Mouse (Mus musculus) G1E-ER4 (cell line): Measurements from ENCODE around the gene Zfhx3. TPM values are rescaled to one million over a fixed set of nuclear protein-coding genes. Genes with fewer than 3 reads are reported as not detected.

ENCODE experiments used
- GATA1 ChIP-seq: IDR thresholded peaks from one replicate; pipeline ENCODE4 v1.8.0; 2012; ENCODE audit warnings: low read length, inconsistent platforms
- polyA plus RNA-seq: library from polyadenylated mRNA; stranded (reverse); fragments of >175 nt; gene quantifications from 2 replicates; pipeline ENCODE4 v1.2.3, GENCODE M21; 2012

Gene Zfhx3
- polyA plus RNA-seq, 1 experiment = not detected

DNA sequence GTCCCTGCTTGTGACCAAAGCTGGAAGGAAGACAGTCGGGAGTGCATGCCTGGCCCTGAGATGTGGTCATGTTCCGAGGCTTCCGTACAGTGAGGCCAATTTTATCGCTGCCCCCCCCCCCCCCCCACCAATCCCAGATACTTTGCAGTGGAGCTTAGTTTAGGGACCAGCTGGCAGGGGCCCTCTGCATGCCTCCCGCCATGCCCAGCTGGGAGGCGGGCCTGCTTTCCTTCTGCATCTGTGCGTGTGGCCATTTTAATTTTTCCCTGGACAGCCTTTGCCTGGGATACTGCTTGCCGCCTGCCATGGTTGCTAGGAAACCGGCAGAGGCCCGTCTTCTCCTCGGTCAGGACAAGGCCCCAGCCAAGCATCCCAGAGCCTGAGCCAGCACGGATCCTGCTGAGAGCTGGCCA, 886.9 kb downstream of the Zfhx3 start:
- TF ChIP-seq GATA1 = no peak

DNA sequence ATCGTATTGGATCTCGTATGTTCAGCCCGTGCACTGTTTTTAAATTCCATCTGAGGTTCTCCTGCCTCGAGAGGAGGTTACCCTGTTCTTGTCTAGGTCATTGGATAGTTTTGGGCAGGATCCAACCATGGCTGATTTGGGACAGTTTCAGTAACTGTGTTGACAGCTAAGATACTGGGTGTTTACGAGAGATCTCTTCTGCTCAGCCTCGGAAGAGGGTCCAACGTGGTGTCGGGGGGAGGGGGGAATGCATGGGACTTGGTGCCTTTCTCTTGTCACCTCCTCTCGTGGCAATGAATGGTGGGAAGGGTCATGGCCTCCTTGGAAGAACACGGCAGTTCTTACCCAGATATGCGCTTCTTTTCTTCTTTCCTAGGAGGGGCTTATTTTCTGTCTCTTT, 892.7 kb downstream of the Zfhx3 start:
- no peak for TF ChIP-seq GATA1

DNA sequence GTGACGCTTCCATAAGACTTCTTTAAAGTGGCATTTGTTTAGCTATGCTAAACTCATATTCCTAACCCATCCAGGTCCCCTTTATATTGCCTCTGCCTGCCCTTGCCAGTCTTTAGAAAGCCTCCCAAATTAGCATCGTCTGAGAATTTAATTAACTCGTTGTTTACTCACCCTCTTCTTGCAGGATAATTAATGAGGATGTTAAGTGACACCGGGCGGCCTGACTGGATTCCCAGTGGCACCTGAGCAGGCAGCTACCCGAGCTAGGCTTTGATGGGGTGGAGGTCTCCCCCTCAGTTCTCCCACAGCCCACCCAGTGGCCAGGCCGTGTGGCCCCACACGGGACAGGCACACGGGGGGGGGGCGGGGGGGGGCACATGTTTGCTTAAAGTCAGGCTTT, 895.3 kb downstream of the Zfhx3 start:
- no peak for TF ChIP-seq GATA1

DNA sequence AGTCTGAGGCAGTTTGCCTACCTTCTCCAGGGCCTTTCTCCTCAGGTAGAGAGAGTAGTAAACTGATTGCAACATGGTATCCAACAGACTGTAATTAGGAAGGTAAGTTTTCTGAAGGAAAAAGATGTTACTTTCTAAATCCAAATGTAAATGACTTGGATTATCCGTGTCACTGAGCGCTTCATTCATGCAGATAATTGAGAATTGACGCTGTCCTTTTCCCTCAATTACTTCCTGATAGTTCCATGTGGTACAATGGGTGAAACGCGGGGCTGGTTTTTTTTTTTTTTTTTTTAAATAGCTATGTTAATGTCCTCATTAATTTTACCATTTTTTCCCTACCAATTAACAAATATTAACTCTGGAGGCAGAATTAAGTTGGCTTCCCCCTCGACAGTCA, 896.3 kb downstream of the Zfhx3 start:
- TF ChIP-seq GATA1 = no peak

DNA sequence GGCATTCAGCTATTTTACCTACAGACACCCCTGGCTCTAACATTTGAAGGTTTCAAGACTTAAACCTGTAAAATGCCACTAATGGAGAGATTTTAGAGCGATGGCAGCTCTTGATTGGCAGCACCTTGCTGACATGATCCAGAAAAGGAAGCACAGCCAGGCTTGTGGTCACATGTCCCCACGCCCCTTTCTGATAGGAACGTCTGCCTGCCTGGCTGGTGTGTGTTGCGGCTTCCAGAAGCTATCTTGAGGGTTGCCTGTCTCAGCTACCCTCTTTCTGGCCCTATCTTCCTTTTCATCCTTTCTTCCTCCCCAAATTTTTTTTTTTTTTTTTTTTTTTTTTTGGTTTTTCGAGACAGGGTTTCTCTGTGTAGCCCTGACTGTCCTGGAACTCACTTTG, 899.9 kb downstream of the Zfhx3 start:
- TF ChIP-seq GATA1 = no peak

DNA sequence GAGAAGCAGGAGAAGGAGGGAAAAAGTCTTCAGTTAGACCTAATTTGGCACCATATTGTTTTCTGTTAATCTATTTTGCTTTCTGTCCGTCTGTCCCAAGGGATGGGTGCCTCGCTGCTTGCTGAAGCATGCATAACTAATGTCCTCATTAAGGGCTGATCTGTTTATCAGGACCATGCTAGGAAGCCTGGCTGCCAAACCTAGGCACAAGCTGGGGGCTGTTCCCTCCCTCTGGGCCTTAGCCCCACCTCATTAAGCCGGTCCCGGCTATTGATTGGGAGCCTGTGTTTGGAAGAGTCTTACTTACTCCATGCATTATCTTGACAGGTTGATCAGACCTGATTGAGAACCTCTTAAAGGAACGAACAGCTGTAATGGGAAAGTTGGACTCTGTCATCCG, 903.7 kb downstream of the Zfhx3 start:
- TF ChIP-seq GATA1 = no peak

DNA sequence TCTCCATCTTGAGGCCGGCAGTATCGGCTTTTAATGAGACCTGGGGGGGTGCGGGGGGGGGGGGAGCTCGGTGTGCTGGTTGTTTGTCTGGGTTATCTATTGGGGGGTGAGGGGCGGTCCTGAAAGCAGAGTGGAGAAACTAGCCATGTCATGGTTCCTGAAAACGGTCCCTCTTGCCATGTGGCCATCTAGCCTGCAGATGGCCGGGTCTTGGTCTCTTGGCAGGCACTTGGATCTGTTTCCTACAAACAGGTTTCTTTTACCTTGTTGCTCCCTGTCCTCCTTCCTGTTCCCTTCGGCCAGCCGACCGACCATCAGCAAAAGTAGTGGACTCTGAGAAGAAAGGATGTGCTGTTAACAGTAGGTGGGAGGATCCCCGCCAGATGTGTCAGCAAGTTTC, 904.4 kb downstream of the Zfhx3 start:
- TF ChIP-seq GATA1 = no peak

DNA sequence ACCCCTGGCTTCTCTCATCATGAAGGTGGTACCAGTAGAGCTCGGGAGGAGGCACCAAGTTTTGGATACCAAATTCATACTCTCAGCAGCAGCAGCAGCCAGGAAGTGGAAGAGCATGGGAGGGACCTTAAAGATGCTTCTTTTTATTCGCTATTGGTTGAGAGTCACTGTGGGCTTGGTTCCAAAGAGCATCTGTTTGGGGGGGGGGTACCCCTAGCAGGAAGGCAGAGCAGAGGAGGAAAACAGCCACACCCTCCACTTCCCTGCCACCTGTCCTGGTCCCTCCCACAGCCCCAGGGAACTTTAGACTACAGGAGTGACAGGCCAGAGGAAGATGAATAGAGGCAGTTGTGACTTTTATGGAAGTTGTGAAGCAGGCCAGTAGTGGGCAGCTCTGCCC, 904.9 kb downstream of the Zfhx3 start:
- TF ChIP-seq GATA1 = no peak

DNA sequence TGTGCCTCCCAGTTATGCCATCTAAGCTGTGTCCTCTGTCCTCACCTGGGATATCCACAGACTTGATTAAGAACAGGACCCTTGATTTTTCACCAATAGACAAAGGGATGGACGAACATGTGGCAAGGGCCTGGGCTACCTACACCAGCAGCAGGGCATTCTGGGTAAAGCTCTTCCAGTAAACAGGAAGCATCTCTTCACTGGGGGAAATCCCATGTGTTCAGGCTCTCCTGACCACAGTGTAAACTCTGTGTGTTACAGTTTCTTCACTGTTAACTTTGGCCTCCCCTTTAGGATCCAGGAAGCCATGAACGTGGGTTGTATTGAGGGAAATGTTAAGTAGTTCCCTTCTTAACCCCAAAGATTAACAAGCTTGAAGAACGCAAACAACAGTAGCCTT, 906.0 kb downstream of the Zfhx3 start:
- TF ChIP-seq GATA1 = no peak

DNA sequence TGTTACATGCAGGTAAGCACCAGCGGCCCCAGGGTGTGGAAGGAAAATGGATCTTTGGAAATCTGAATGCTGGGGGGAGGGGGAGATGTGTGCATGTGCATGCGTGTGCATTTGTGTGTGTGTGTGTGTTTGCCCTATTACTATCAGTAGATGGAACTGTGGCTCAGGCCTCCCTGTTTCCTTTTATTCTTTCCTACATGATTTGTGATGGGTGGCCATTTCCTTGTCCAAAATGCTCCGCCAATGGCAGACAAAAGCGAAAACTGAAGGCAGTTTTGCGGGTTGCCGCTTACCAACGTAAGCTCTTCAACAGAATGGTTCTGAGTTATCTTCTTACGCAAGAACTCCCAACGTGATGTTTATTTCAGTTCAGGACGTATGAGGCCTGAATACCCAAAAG, 910.6 kb downstream of the Zfhx3 start:
- TF ChIP-seq GATA1 = no peak

DNA sequence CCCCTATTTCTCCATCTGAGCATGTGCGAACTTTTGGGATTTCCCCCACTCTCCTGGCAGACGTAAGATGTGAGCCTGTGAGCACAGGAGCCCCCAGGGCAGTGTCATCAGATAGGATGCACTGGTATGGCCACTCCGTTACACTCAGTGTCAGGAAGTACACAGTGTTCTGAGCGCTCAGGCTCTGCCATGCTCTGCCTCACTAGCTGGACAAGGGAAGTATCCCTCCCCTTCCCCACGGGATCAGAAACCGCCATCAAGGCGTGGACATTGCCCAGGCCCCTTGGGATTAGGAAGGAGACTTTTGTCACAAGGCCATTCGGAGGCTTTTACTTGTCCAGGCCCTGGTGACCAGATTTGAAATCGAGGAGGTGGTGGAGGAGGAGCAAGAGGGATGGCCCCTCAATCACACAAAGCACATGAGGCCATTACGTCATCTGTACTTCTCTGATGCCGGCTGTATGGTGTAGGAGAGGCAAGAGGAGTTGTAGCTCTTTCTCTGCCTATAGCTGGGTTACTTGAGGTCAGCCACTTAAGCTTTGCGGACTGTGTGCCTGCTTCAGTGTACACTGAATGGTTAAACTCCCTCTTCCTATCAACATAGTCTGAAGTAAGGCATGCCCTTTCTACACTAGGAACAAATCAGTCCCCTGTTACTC, 912.1 kb downstream of the Zfhx3 start:
- TF ChIP-seq GATA1 = no peak

DNA sequence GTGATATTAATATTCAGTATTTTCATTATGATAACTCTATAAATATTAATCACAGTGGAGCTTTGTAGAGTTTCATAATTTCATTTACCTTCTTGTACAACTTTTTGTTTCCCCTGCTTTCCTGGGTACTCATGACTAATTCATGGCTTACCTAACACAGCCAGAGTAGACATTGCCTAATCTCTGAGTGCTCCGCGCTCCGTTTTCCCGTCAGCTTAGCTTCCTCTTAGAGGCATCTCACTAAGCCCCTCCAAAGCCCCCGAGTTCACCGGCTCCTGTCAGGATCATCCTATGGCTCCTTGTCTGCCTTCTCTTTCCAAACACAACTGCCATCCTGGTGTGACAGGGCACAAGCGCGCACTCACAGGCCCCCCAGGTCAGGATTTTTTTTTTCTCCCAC, 916.6 kb downstream of the Zfhx3 start:
- no peak for TF ChIP-seq GATA1

DNA sequence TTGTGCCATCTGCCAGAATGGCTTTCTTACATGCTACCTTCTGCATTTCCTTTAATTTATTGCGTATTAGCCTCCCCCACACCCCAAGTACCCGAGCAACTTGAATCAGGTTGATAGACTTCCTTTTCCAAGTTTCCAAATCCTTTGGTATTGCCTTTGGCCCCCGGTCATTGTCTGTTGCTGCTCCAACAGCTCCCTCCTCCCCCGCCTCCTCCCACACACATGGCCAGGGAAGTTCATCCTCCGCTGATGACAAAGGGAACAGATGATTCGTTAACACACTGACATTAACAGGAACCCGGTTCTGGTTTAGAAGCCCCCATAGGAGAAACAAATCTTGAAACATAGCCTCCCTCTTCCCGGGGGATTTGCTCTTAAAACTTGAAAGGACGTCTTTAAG, 917.5 kb downstream of the Zfhx3 start:
- TF ChIP-seq GATA1 = no peak

DNA sequence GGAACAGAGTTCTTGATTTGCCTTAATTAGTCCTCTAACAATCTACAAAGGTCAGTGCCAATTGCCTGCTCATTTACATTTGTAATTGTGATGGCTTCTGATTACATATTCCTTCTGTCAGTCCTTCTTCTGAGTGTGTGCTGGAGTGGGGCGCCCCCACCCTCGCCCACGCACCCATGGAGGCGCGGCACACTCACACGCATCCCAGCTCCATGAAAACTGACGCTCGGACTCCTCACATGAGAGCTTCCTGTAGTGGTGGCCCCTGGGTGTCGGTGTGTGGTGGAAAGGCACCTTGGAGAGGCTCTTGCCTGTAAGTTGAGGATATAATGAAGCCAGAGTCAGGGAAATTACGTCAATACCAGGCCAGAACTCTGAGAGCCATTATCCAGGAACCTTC, 921.0 kb downstream of the Zfhx3 start:
- no peak for TF ChIP-seq GATA1

DNA sequence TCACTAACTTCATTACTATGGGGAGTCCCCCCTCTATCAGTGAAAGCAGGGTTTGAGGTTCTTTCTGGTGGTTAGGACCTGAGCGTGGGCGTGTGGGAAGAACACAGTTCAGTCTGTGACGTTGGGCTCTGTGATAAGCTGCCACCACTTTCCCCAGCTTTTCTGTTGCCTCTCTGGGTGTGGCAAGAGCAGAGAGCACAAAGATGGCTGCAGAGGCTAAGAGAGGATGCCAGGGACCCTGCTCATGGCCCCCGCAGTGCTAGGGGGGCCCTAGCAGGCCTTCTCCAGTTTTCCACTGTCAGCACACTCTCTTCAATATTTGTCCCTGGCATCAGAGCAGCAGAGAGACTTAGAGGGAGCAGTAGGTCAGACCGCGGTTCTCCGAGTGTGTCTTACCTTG, 924.0 kb downstream of the Zfhx3 start:
- no peak for TF ChIP-seq GATA1

DNA sequence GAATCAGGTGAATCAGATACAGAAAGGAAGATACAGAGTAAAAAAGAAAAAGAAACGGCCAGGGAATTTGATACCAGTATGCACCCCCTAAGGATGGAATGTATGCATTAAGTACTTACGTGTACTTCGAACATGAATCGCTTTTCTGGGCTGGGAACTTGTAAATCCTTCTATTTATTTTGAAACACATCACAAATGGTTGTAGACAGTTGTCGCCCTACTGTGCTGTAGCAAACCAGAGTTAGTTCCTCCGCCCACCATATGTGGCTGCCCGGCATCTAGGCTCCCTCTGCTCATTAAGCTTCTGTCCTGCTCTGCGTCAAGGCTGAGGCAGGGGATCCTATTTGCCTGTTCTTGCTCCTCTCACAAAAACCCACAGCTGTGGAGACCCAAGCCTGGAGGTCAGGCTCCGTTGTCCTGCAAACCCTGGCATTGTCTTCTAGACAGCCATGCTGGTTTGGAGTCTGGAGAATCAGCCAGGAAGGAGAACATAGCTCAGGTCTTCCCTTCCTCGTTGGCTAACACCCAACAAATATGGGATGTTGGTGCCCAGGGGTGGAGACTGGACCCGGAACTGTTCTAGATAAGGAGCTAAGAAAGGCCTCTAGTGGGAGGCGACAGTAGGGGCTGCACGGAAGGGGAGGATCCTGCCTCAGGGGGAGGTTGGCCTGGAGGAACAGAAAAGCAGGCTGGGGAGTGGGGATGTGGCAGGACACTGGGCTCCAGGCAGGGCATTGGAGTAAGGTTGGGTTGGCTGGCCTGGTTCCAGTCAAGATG, 925.2 kb downstream of the Zfhx3 start:
- no peak for TF ChIP-seq GATA1

DNA sequence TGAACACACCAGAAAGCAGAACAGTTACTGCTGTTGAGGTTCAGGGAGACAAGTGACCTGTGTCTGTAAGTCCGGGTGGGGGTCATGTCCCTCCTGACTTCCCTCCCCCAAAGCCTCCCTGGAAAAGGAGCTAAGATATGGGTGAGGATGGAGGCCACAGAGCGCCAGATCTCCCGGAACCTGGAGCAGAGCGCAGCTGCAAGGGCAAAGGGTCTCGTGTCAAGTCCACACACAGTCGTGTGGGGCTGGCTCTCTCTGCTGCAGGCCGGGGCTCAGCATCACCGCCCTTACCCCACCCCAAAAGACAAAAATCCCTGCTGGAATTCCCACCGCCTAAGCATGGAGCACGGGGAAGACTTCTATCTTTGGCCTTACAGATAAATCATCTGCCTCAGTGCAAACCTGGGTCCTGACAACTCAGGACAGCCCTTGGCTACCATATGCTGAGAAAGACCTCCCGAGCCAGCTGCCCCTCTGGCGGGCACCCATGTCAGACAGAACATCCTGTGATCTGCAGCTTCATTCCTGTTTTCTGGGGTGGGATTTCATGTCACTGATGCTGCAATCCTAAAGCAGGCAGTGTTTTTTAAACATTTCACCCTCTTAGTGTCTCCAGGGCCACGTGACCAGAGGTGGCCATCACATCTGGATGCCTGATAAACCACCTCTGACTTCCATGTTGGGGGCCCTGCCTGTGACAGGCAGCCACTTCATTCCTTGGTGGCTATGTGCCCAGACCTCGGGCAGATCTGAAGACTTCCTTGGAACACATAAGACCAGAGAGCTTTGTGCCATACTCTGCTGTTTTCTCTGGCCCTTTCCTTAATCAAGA, 926.0 kb downstream of the Zfhx3 start:
- TF ChIP-seq GATA1 = no peak

DNA sequence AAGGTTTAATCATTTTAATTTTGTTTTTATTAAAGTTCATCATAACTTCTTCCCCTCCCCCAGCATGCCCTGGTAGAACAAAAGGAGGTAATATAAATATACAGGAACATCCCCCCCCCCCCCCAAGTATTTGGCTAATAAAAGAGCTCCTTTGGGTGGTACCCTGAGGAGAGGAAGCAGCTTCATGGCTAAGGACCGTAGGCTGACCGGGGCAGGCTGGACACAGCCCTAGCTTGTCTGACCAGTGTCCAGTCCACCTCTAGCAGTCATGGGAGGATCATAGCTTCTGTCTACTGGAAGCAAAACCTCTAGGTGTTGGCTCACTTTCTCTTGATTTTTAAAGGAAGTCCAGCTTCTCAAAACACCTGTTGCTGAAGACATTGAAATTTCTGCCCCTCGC, 927.0 kb downstream of the Zfhx3 start:
- TF ChIP-seq GATA1 = no peak
